In the genomic region with DNA sequence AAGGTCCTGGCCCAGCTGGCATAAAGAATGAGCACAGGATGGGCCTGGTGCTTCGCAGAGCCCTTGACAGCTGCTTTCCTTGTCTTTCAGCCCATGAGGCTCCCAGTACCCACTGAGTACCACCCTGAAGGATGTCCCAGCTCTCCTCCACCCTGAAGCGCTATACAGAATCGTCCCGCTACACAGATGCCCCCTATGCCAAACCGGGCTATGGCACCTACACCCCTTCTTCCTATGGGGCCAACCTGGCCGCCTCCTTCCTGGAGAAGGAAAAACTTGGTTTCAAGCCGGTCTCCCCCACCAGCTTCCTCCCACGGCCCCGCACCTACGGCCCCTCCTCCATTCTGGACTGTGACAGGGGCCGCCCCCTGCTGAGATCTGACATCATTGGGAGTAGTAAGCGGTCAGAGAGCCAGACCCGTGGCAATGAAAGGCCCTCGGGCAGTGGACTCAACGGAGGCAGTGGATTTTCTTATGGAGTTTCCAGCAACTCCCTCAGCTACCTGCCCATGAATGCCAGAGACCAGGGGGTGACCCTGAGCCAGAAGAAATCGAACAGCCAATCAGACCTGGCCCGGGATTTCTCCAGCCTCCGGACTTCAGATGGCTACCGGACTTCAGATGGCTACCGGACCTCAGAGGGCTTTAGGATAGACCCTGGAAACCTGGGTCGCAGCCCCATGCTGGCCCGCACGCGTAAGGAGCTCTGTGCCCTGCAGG, we compare ENCODE assay signal across 17 mouse cellular contexts. TPM values are rescaled to one million over a fixed set of nuclear protein-coding genes. Genes with fewer than 3 reads are reported as not detected.
A peak's percentile ranks its signal among the peaks of the same experiment; 100 is the strongest.
DNase-seq lines count a peak whose midpoint lies in the region; ATAC-seq lines count a peak whose summit lies in the region.
"Had no signal": no experiment of that assay in that cellular context is flagged by ENCODE, and none has a peak within 500 bp of the region (broad histone marks: within the 10 kb centered on the region; RNA-seq: fewer than 3 reads in every experiment).

No protein-coding gene starts in this region.

- H3K27ac ChIP-seq in heart, embryonic 12.5 days (ENCODE audit: poor library complexity, severe bottlenecking): no peak overlapping the region
- peak overlapping the region; percentile 2; the same call in 1 of the 2 replicates for H3K27ac ChIP-seq in kidney, embryonic 15.5 days
- H3K27ac ChIP-seq in hindbrain, embryonic 12.5 days: no peak overlapping the region
- no peak overlapping the region for H3K27ac ChIP-seq in hindbrain, embryonic 10.5 days
- H3K27ac ChIP-seq: limb, embryonic 13.5 days; liver, embryonic 15.5 days had no signal

- intact Hi-C loops in heart, postnatal 10 days (cut with DNase I): no loop called here

- no peak overlapping the region for H3K4me2 ChIP-seq in heart, embryonic 12.5 days
- no peak overlapping the region for H3K4me2 ChIP-seq in kidney, embryonic 15.5 days
- H3K4me2 ChIP-seq in hindbrain, embryonic 12.5 days (replicated peaks): no peak overlapping the region
- H3K4me2 ChIP-seq: limb, embryonic 13.5 days; liver, embryonic 15.5 days had no signal

- H3K27me3 ChIP-seq in heart, embryonic 12.5 days (replicated peaks): no peaks in the 10 kb centered on the region
- H3K27me3 ChIP-seq in kidney, embryonic 15.5 days: no peaks in the 10 kb centered on the region
- peaks cover 6% of the 10 kb centered on the region; the same call in 1 of the 2 replicates for H3K27me3 ChIP-seq in hindbrain, embryonic 12.5 days
- H3K27me3 ChIP-seq in hindbrain, embryonic 10.5 days (ENCODE audit: insufficient read depth, poor library complexity, severe bottlenecking): peaks cover 55% of the 10 kb centered on the region

- peaks cover 85% of the 10 kb centered on the region for H3K4me1 ChIP-seq in heart, embryonic 12.5 days (replicated peaks)
- peaks cover 78% of the 10 kb centered on the region for H3K4me1 ChIP-seq in kidney, embryonic 15.5 days
- H3K4me1 ChIP-seq in hindbrain, embryonic 12.5 days: peaks cover 41% of the 10 kb centered on the region
- peaks cover 81% of the 10 kb centered on the region for H3K4me1 ChIP-seq in hindbrain, embryonic 10.5 days (replicated peaks)
- H3K4me1 ChIP-seq: liver, embryonic 15.5 days had no signal

- H3K9ac ChIP-seq in heart, embryonic 12.5 days: peak overlapping the region; percentile 19
- no peak overlapping the region for H3K9ac ChIP-seq in kidney, embryonic 15.5 days
- no peak overlapping the region for H3K9ac ChIP-seq in hindbrain, embryonic 12.5 days
- H3K9ac ChIP-seq: limb, embryonic 13.5 days; liver, embryonic 15.5 days had no signal

- peaks cover 14% of the 10 kb centered on the region for H3K36me3 ChIP-seq in heart, embryonic 12.5 days
- no peaks in the 10 kb centered on the region for H3K36me3 ChIP-seq in kidney, embryonic 15.5 days
- H3K36me3 ChIP-seq in hindbrain, embryonic 12.5 days: no peaks in the 10 kb centered on the region
- 0 out of 2 replicates have a peak, but pooled peaks cover 7% of the 10 kb centered on the region for H3K36me3 ChIP-seq in hindbrain, embryonic 10.5 days
- H3K36me3 ChIP-seq: limb, embryonic 13.5 days; liver, embryonic 15.5 days had no signal

- H3K9me3 ChIP-seq in heart, embryonic 12.5 days (replicated peaks): no peaks in the 10 kb centered on the region
- H3K9me3 ChIP-seq in kidney, embryonic 15.5 days (replicated peaks): no peaks in the 10 kb centered on the region
- H3K9me3 ChIP-seq in hindbrain, embryonic 12.5 days (replicated peaks): no peaks in the 10 kb centered on the region
- no peaks in the 10 kb centered on the region for H3K9me3 ChIP-seq in hindbrain, embryonic 10.5 days
- H3K9me3 ChIP-seq: limb, embryonic 13.5 days; liver, embryonic 15.5 days had no signal

- peak; percentile 41 to 51 for DNase-seq in cerebellum, adult 18-20 months
- no peak for DNase-seq in cerebellum, adult 11-12 months
- no peak for DNase-seq in heart, postnatal 10 days
- DNase-seq in cerebellum, adult 9-11 months: peak; percentile 75
- DNase-seq in hindbrain, embryonic 10.5 days (ENCODE audit: low spot score): no peak
- DNase-seq: adrenal gland, postnatal 36 days; lung, postnatal 14 days had no signal

- 73% methylated on average over 24 of the region's 24 CpGs for WGBS in heart, embryonic 12.5 days
- WGBS in kidney, embryonic 15.5 days: 69% methylated on average over 24 of the region's 24 CpGs
- whole genome bisulfite sequencing in hindbrain, embryonic 12.5 days: 67% methylated on average over 24 of the region's 24 CpGs
- WGBS in hindbrain, embryonic 10.5 days: 68% methylated on average over 24 of the region's 24 CpGs

- H3K4me3 ChIP-seq in heart, embryonic 12.5 days: no peak overlapping the region
- H3K4me3 ChIP-seq in kidney, embryonic 15.5 days (replicated peaks): no peak overlapping the region
- no peak overlapping the region for H3K4me3 ChIP-seq in hindbrain, embryonic 12.5 days
- no peak overlapping the region for H3K4me3 ChIP-seq in hindbrain, embryonic 10.5 days
- H3K4me3 ChIP-seq: limb, embryonic 13.5 days; liver, embryonic 15.5 days; myocyte had no signal

- no peak for ATAC-seq in heart, embryonic 12.5 days (ENCODE audit: insufficient number of reproducible peaks, low FRiP score)
- no peak for ATAC-seq in kidney, embryonic 15.5 days (replicated peaks; ENCODE audit: low FRiP score)
- ATAC-seq in hindbrain, embryonic 12.5 days (ENCODE audit: low FRiP score): no peak

RNA-seq across cellular contexts. Expression of a gene that starts 8.6 kb away (rescaled TPM):
- polyA plus RNA-seq in heart, embryonic 12.5 days (2016; fragmentation: Nextera tagmentation; extraction: Ambion mirVana): 51.7 and 62.5 TPM in 2 replicates
- total RNA-seq in heart, postnatal 10 days (2021): 100 to 1,000 TPM; 102 to 150 TPM
- 31.9 and 36.8 TPM in 2 replicates for polyA plus RNA-seq in kidney, embryonic 15.5 days (2015; fragmentation: Nextera tagmentation; extraction: Ambion mirVana)
- 11.5 and 14.2 TPM in 2 replicates for polyA plus RNA-seq in hindbrain, embryonic 12.5 days (2016; fragmentation: Nextera tagmentation; extraction: Ambion mirVana)
- polyA plus RNA-seq in hindbrain, embryonic 10.5 days (2016; fragmentation: Nextera tagmentation; extraction: Ambion mirVana): 13.5 and 14.3 TPM in 2 replicates

RNA-seq across cellular contexts. Expression of a gene that starts 26.1 kb away (rescaled TPM):
- not detected in 2 replicates for polyA plus RNA-seq in heart, embryonic 12.5 days (2016; fragmentation: Nextera tagmentation; extraction: Ambion mirVana)
- total RNA-seq in heart, postnatal 10 days (2021): not detected
- 0.13 TPM in 1 of 2 replicates, not detected in the other for polyA plus RNA-seq in kidney, embryonic 15.5 days (2015; fragmentation: Nextera tagmentation; extraction: Ambion mirVana)
- polyA plus RNA-seq in hindbrain, embryonic 12.5 days (2016; fragmentation: Nextera tagmentation; extraction: Ambion mirVana): 0.14 and 0.30 TPM in 2 replicates
- polyA plus RNA-seq in hindbrain, embryonic 10.5 days (2016; fragmentation: Nextera tagmentation; extraction: Ambion mirVana): 0.14 and 0.30 TPM in 2 replicates
- total RNA-seq: CH12.LX; hematopoietic stem cell, adult 5-6 weeks; neutrophil, adult 5-6 weeks had no signal
- polyA plus RNA-seq: liver, embryonic 15.5 days had no signal

RNA-seq across cellular contexts. Expression of a gene that starts 31.6 kb away (rescaled TPM):
- 0.67 and 1.1 TPM in 2 replicates for polyA plus RNA-seq in heart, embryonic 12.5 days (2016; fragmentation: Nextera tagmentation; extraction: Ambion mirVana)
- 10 to 100 TPM; 15.5 to 21.3 TPM for total RNA-seq in heart, postnatal 10 days (2021)
- polyA plus RNA-seq in kidney, embryonic 15.5 days (2015; fragmentation: Nextera tagmentation; extraction: Ambion mirVana): 4.5 and 5.2 TPM in 2 replicates
- 1.4 and 1.8 TPM in 2 replicates for polyA plus RNA-seq in hindbrain, embryonic 12.5 days (2016; fragmentation: Nextera tagmentation; extraction: Ambion mirVana)
- polyA plus RNA-seq in hindbrain, embryonic 10.5 days (2016; fragmentation: Nextera tagmentation; extraction: Ambion mirVana): 0.31 and 1.1 TPM in 2 replicates
- total RNA-seq: CH12.LX; hematopoietic stem cell, adult 5-6 weeks; neutrophil, adult 5-6 weeks had no signal

RNA-seq across cellular contexts. Expression of a gene that starts 32.3 kb away (rescaled TPM):
- 1.1 and 1.5 TPM in 2 replicates for polyA plus RNA-seq in heart, embryonic 12.5 days (2016; fragmentation: Nextera tagmentation; extraction: Ambion mirVana)
- total RNA-seq in heart, postnatal 10 days (2021): 10 to 100 TPM; 31.3 to 32.3 TPM
- 9.6 and 10.2 TPM in 2 replicates for polyA plus RNA-seq in kidney, embryonic 15.5 days (2015; fragmentation: Nextera tagmentation; extraction: Ambion mirVana)
- polyA plus RNA-seq in hindbrain, embryonic 12.5 days (2016; fragmentation: Nextera tagmentation; extraction: Ambion mirVana): not detected in 2 replicates
- polyA plus RNA-seq in hindbrain, embryonic 10.5 days (2016; fragmentation: Nextera tagmentation; extraction: Ambion mirVana): 0.14 TPM in 1 of 2 replicates, not detected in the other
- total RNA-seq: CH12.LX had no signal
- polyA plus RNA-seq: myocyte had no signal

RNA-seq across cellular contexts. Expression of a gene that starts 37.9 kb away (rescaled TPM):
- 0.20 TPM in 1 of 2 replicates, not detected in the other for polyA plus RNA-seq in heart, embryonic 12.5 days (2016; fragmentation: Nextera tagmentation; extraction: Ambion mirVana)
- under 1 TPM; 0.10 to 0.12 TPM for total RNA-seq in heart, postnatal 10 days (2021)
- 0.17 and 0.21 TPM in 2 replicates for polyA plus RNA-seq in kidney, embryonic 15.5 days (2015; fragmentation: Nextera tagmentation; extraction: Ambion mirVana)
- 0.26 and 0.30 TPM in 2 replicates for polyA plus RNA-seq in hindbrain, embryonic 12.5 days (2016; fragmentation: Nextera tagmentation; extraction: Ambion mirVana)
- 0.22 and 0.75 TPM in 2 replicates for polyA plus RNA-seq in hindbrain, embryonic 10.5 days (2016; fragmentation: Nextera tagmentation; extraction: Ambion mirVana)
- total RNA-seq: CH12.LX; hematopoietic stem cell, adult 5-6 weeks; neutrophil, adult 5-6 weeks had no signal
- polyA plus RNA-seq: liver, embryonic 15.5 days; spleen, adult 2 months had no signal

Comparison
In these comparisons a context has a peak if more than half of its experiments do, and no peak if none do; other contexts are left out.
1. DNase-seq: peak in cerebellum, adult 18-20 months (2 of 2) and cerebellum, adult 9-11 months (single experiment); none in cerebellum, adult 11-12 months (single experiment), heart, postnatal 10 days (0 of 2) and hindbrain, embryonic 10.5 days (single experiment).